Mouse (Mus musculus): ENCODE data around the gene Tulp1.

DNA sequence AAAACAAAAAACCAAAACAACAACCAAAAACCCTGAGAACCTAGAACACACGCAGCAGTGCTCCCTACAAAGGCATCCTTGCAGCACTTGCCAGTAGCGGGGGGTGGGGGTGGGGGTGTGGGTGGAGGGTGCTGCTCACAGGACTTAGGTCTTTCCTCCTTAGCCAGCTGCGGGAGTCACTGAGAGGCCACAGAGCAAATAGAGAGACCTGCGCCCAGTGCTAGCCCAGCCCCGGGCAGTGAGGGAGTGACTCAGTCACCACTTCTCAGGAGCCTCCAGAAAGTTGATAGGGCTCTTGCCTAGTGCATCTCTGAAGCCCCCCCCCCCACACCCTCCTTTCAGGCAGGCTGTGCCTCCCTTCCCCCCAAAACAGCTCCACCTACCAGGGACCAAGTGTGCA lies 4.0 kb upstream of the Tulp1 start:
- TF ChIP-seq CTCF (conservative IDR thresholded peaks at IDR 0.05; ENCODE audit: low read length): no peak
- no peak for TF ChIP-seq NANOG (IDR thresholded peaks at IDR 0.05; ENCODE audit: borderline replicate concordance, low read length)
- no peak for TF ChIP-seq POU5F1 (IDR thresholded peaks at IDR 0.05; ENCODE audit: borderline replicate concordance, low read length)
